Mouse (Mus musculus) embryo, embryonic 11 days (tissue): ENCODE data around the gene Lrrc14b.

Experiments
- DNase-seq: peaks from one replicate; pipeline ENCODE4 v3.0.0-alpha.2; 2015

Lrrc14b gene

GRCm38 (mm10) chr13:74363859-74364235, at the start of gene Lrrc14b:
Gene Lrrc14b (minus strand): TSS chr13:74364005.
- DNase-seq: no peak

GRCm38 (mm10) chr13:74399298-74399839, 35.6 kb upstream of the Lrrc14b start, which contains the start of gene Ftl1-ps1:
Gene Ftl1-ps1 (plus strand): TSS chr13:74399694.
- DNase-seq: peak; percentile 36

GRCm38 (mm10) chr13:74391156-74391555, 27.4 kb upstream of the Lrrc14b start:
- DNase-seq: no peak

GRCm38 (mm10) chr13:74390371-74390990, 26.7 kb upstream of the Lrrc14b start, which contains the start of gene Zfp72:
Gene Zfp72 (minus strand): TSS chr13:74390836.
- DNase-seq: peak; percentile 85

- DNase-seq: no peak
Measured at GRCm38 (mm10) chr13:74389730-74390129, 25.9 kb upstream of the Lrrc14b start.

- no peak for DNase-seq
Measured at GRCm38 (mm10) chr13:74382289-74382688, 18.5 kb upstream of the Lrrc14b start.

GRCm38 (mm10) chr13:74381533-74382276, 17.9 kb upstream of the Lrrc14b start:
- DNase-seq: no peak

GRCm38 (mm10) chr13:74363176-74363858, 488 bp downstream of the Lrrc14b start:
- DNase-seq: no peak

- DNase-seq: no peak
Measured at GRCm38 (mm10) chr13:74362218-74362617, 1.6 kb downstream of the Lrrc14b start.

GRCm38 (mm10) chr13:74356491-74356890, 7.3 kb downstream of the Lrrc14b start:
- DNase-seq: no peak

GRCm38 (mm10) chr13:74350435-74350906, 13.3 kb downstream of the Lrrc14b start:
- DNase-seq: no peak

- DNase-seq: peak; percentile 98
Measured at GRCm38 (mm10) chr13:74349566-74350434, 14.0 kb downstream of the Lrrc14b start, which contains the start of the genes Sdha and Ccdc127. Gene Sdha (minus strand): TSS chr13:74350280. Gene Ccdc127 (plus strand): TSS chr13:74350309.

- peak; percentile 64 for DNase-seq
Measured at GRCm38 (mm10) chr13:74341036-74341435, 22.8 kb downstream of the Lrrc14b start.

- no peak for DNase-seq
Measured at GRCm38 (mm10) chr13:74329321-74329720, 34.5 kb downstream of the Lrrc14b start.

GRCm38 (mm10) chr13:74317170-74317849, 46.5 kb downstream of the Lrrc14b start, which contains the start of gene Pdcd6:
Gene Pdcd6 (minus strand): TSS chr13:74317580.
- DNase-seq: peak; percentile 97

GRCm38 (mm10) chr13:74316789-74317169, 47.0 kb downstream of the Lrrc14b start:
- no peak for DNase-seq

- DNase-seq: no peak
Measured at GRCm38 (mm10) chr13:74316386-74316785, 47.4 kb downstream of the Lrrc14b start.

- DNase-seq: no peak
Measured at GRCm38 (mm10) chr13:74314616-74315015, 49.2 kb downstream of the Lrrc14b start.
